Mouse (Mus musculus) granulocyte monocyte progenitor cell, adult 5-6 weeks (primary cell): ENCODE data around the gene Tulp2. TPM values are rescaled to one million over a fixed set of nuclear protein-coding genes. Genes with fewer than 3 reads are reported as not detected.
A peak's percentile ranks its signal among the peaks of the same experiment; 100 is the strongest.

ENCODE experiments used
- ATAC-seq: replicated peaks from 2 replicates; pipeline ENCODE4 v1.8.0; 2016; ENCODE audit warnings: mild to moderate bottlenecking, moderate TSS enrichment, inconsistent platforms; ENCODE audit not compliant: poor library complexity, severe bottlenecking
- total RNA-seq, 2 experiments: library from RNA; stranded (forward) in 1 of 2; stranded (reverse) in 1 of 2; fragments of 200-712, 200-1000 nt in 1 of 2; fragments of >200 nt in 1 of 2; fragmentation: Nextera tagmentation in 1 of 2; gene quantifications; 2 replicates each; pipeline ENCODE4 v1.2.3; 2014 to 2017

The Tulp2 gene
- total RNA-seq, 2 experiments from 2014 or later, result not detected

- no peak for ATAC-seq
Observed at GRCm38 (mm10) chr7:45540213-45540612, 58.5 kb downstream of the Tulp2 start.

- ATAC-seq, result no peak
Observed at GRCm38 (mm10) chr7:45544525-45544924, 62.8 kb downstream of the Tulp2 start.

- no peak for ATAC-seq
Observed at GRCm38 (mm10) chr7:45549641-45550436, 68.2 kb downstream of the Tulp2 start.

- ATAC-seq, result no peak
Observed at GRCm38 (mm10) chr7:45550821-45551511, 69.3 kb downstream of the Tulp2 start.

GRCm38 (mm10) chr7:45551512-45551883, 69.8 kb downstream of the Tulp2 start:
- no peak for ATAC-seq

GRCm38 (mm10) chr7:45553519-45553918, 71.8 kb downstream of the Tulp2 start:
- ATAC-seq, result no peak

GRCm38 (mm10) chr7:45553990-45554389, 72.3 kb downstream of the Tulp2 start:
- no peak for ATAC-seq

GRCm38 (mm10) chr7:45554744-45555143, 73.1 kb downstream of the Tulp2 start, which contains the start of gene Hsd17b14:
Gene Hsd17b14, plus strand, starts transcription at chr7:45554893.
- no peak for ATAC-seq

GRCm38 (mm10) chr7:45555787-45556186, 74.1 kb downstream of the Tulp2 start:
- ATAC-seq, result peak; percentile 90

- ATAC-seq, result no peak
Observed at GRCm38 (mm10) chr7:45558907-45559306, 77.2 kb downstream of the Tulp2 start.

- no peak for ATAC-seq
Observed at GRCm38 (mm10) chr7:45560241-45560640, 78.6 kb downstream of the Tulp2 start.

GRCm38 (mm10) chr7:45560843-45561623, 79.4 kb downstream of the Tulp2 start:
- ATAC-seq, result peak; percentile 71

GRCm38 (mm10) chr7:45561624-45562520, 80.2 kb downstream of the Tulp2 start:
- peak; percentile 64 for ATAC-seq

GRCm38 (mm10) chr7:45564811-45565210, 83.1 kb downstream of the Tulp2 start:
- ATAC-seq, result no peak

- no peak for ATAC-seq
Observed at GRCm38 (mm10) chr7:45565446-45565845, 83.8 kb downstream of the Tulp2 start.

GRCm38 (mm10) chr7:45567112-45567779, 85.6 kb downstream of the Tulp2 start:
- ATAC-seq, result no peak

- peak; percentile 80 for ATAC-seq
Observed at GRCm38 (mm10) chr7:45567780-45568516, 86.3 kb downstream of the Tulp2 start.

GRCm38 (mm10) chr7:45568601-45569473, 87.2 kb downstream of the Tulp2 start:
- no peak for ATAC-seq
